In the genomic region with DNA sequence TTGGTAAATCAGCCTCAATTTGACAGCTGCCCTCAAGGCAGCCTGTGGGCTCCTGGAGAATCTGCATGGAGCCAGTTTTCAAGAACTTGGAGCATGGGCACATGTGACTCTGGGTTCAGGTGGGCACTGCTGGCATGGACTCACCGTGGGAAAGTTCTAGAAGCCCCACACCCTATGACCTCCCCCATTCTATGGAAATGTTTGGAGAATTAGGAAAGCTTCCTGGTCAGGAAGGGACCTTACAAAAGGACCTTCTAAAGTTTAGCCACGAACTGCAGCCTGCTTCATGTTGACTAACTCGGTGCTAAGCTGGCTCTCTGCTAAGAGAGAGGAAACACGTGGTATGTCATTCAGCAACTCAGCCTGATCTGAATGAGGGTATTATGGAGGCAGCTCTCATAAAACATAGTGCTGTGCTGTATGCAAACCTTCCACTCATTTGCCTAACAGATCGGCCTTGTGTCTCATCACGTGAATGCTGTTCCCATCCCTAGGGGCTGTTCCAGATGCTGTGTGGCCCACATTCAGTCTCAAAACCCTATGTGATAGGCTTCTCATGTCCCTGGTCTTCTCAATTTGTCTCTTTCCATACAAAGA, we compare ENCODE assay signal across 26 mouse cellular contexts. TPM values are rescaled to one million over a fixed set of nuclear protein-coding genes. Genes with fewer than 3 reads are reported as not detected.
A peak's percentile ranks its signal among the peaks of the same experiment; 100 is the strongest.
DNase-seq lines count a peak whose midpoint lies in the region; ATAC-seq and TF ChIP-seq lines count a peak whose summit lies in the region.
"Had no signal": no experiment of that assay in that cellular context is flagged by ENCODE, and none has a peak within 500 bp of the region (broad histone marks: within the 10 kb centered on the region; RNA-seq: fewer than 3 reads in every experiment).

No protein-coding gene starts in this region.

- no peak for TF ChIP-seq EP300 in stomach, postnatal 0 days (optimal IDR thresholded peaks at IDR 0.05)

- peaks cover 49% of the 10 kb centered on the region for H3K4me1 ChIP-seq in thymus, adult 2 months (replicated peaks; ENCODE audit: control insufficient read depth, insufficient read depth, low read length)
- H3K4me1 ChIP-seq in stomach, postnatal 0 days (replicated peaks; ENCODE audit: control insufficient read depth, insufficient read depth): no peaks in the 10 kb centered on the region
- H3K4me1 ChIP-seq: intestine, embryonic 15.5 days; liver, embryonic 12.5 days; midbrain, embryonic 12.5 days; neural tube, embryonic 13.5 days had no signal

- WGBS in thymus, adult 2 months: 43% methylated on average over 6 of the region's 6 CpGs
- 68% methylated on average over 6 of the region's 6 CpGs for WGBS in stomach, postnatal 0 days

- no peak for TF ChIP-seq CTCF in thymus, adult 2 months (IDR thresholded peaks at IDR 0.05; ENCODE audit: borderline replicate concordance, control insufficient read depth, extremely low read depth, insufficient read depth, low read length, poor library complexity)
- no peak for TF ChIP-seq CTCF in stomach, postnatal 0 days (IDR thresholded peaks at IDR 0.05; ENCODE audit: low read depth)

- no peak overlapping the region for H3K4me3 ChIP-seq in thymus, adult 2 months (ENCODE audit: control insufficient read depth, insufficient read depth, low read length)
- no peak overlapping the region for H3K4me3 ChIP-seq in stomach, postnatal 0 days (ENCODE audit: low read depth, low read length)
- H3K4me3 ChIP-seq: intestine, embryonic 15.5 days; liver, embryonic 12.5 days; midbrain, embryonic 12.5 days; neural tube, embryonic 13.5 days had no signal

- peak; percentile 47; the same call in 1 of the 2 replicates for ATAC-seq in frontal cortex, adult (ENCODE audit: low TSS enrichment)
- no peak for ATAC-seq in stomach, postnatal 0 days (ENCODE audit: low FRiP score, low TSS enrichment)
- ATAC-seq: forebrain, embryonic 14.5 days; intestine, embryonic 15.5 days; liver, embryonic 12.5 days had no signal

- peak overlapping the region; percentile 99 for H3K27ac ChIP-seq in thymus, adult 2 months (ENCODE audit: control insufficient read depth, insufficient read depth, low read length)
- no peak overlapping the region for H3K27ac ChIP-seq in stomach, postnatal 0 days (replicated peaks)
- H3K27ac ChIP-seq: intestine, embryonic 15.5 days; liver, embryonic 12.5 days; midbrain, embryonic 12.5 days; neural tube, embryonic 13.5 days had no signal

- H3K9ac ChIP-seq in stomach, postnatal 0 days (ENCODE audit: low read length): no peak overlapping the region
- H3K9ac ChIP-seq: intestine, embryonic 15.5 days; liver, embryonic 12.5 days; midbrain, embryonic 12.5 days; neural tube, embryonic 13.5 days had no signal

- H3K9me3 ChIP-seq in stomach, postnatal 0 days (ENCODE audit: control insufficient read depth, low read length): no peaks in the 10 kb centered on the region
- H3K9me3 ChIP-seq: intestine, embryonic 15.5 days; liver, embryonic 12.5 days; midbrain, embryonic 12.5 days had no signal

- no peaks in the 10 kb centered on the region for H3K27me3 ChIP-seq in thymus, adult 2 months (ENCODE audit: control insufficient read depth, insufficient read depth, low read length)
- no peaks in the 10 kb centered on the region for H3K27me3 ChIP-seq in stomach, postnatal 0 days (ENCODE audit: control insufficient read depth, insufficient read depth, low read length)
- H3K27me3 ChIP-seq: intestine, embryonic 15.5 days; midbrain, embryonic 12.5 days; neural tube, embryonic 13.5 days had no signal

- H3K4me2 ChIP-seq in stomach, postnatal 0 days (replicated peaks; ENCODE audit: low read depth): no peak overlapping the region
- H3K4me2 ChIP-seq: heart, embryonic 11.5 days; intestine, embryonic 15.5 days; liver, embryonic 12.5 days; midbrain, embryonic 12.5 days; neural tube, embryonic 13.5 days had no signal

- H3K36me3 ChIP-seq in thymus, adult 2 months (ENCODE audit: control insufficient read depth, insufficient read depth, low read length): no peaks in the 10 kb centered on the region
- no peaks in the 10 kb centered on the region for H3K36me3 ChIP-seq in stomach, postnatal 0 days (ENCODE audit: control insufficient read depth, insufficient read depth, low read length)
- H3K36me3 ChIP-seq: intestine, embryonic 15.5 days; liver, embryonic 12.5 days; midbrain, embryonic 12.5 days; neural tube, embryonic 13.5 days had no signal

- TF ChIP-seq POLR2A in thymus, adult 2 months (IDR thresholded peaks at IDR 0.05; ENCODE audit: control insufficient read depth, extremely low read depth, insufficient read depth, low read length, poor library complexity): no peak

- DNase-seq in frontal cortex, postnatal 36 days (ENCODE audit: low spot score in 2 of 2): no peak
- DNase-seq in thymus, adult 2 months: peak; percentile 47
- DNase-seq in thymus, postnatal 10 days (ENCODE audit: low spot score in 2 of 2): no peak
- DNase-seq in telencephalon, adult 2 months (ENCODE audit: low read depth, low spot score): peak; percentile 21
- DNase-seq in c-Kit-positive CD71-positive TER-119-positive erythroid progenitor cells, embryonic 14.5 days (ENCODE audit: low spot score): no peak
- no peak for DNase-seq in stomach, postnatal 0 days (ENCODE audit: low spot score)
- no peak for DNase-seq in cerebellum, adult 9-10 months
- DNase-seq: adrenal gland, adult 8-10 months; cerebellum, adult 11-12 months; gastrocnemius, postnatal 36 days; heart, postnatal 10 days; kidney, adult 9 months; kidney, postnatal 36 days; lung, adult 2 months; lung, postnatal 4 days had no signal

RNA-seq across cellular contexts. Expression of gene Fam240a, which starts 7.2 kb away (rescaled TPM):
- 0.74 and 1.7 TPM in 2 replicates for polyA plus RNA-seq in thymus, adult 2 months (2012; rRNA removed)
- polyA plus RNA-seq in stomach, postnatal 0 days (2015; fragmentation: Nextera tagmentation; extraction: Ambion mirVana): not detected in 2 replicates
- polyA plus RNA-seq: brain, embryonic 14.5 days; embryonic facial prominence, embryonic 11.5 days; forebrain, embryonic 14.5 days; heart, embryonic 11.5 days; hindbrain, embryonic 11.5 days; intestine, embryonic 15.5 days; liver, embryonic 12.5 days; lung, adult 2 months; midbrain, embryonic 12.5 days; neural tube, embryonic 13.5 days; small intestine, adult 2 months had no signal

RNA-seq across cellular contexts. Expression of gene Tmie, which starts 29.6 kb away (rescaled TPM):
- 11.3 and 12.3 TPM in 2 replicates for polyA plus RNA-seq in thymus, adult 2 months (2012; rRNA removed)
- polyA plus RNA-seq in stomach, postnatal 0 days (2015; fragmentation: Nextera tagmentation; extraction: Ambion mirVana): 1.5 and 1.6 TPM in 2 replicates
- polyA plus RNA-seq: heart, embryonic 11.5 days had no signal

RNA-seq across cellular contexts. Expression of gene Als2cl, which starts 29.8 kb away (rescaled TPM):
- 142 and 145 TPM in 2 replicates for polyA plus RNA-seq in thymus, adult 2 months (2012; rRNA removed)
- polyA plus RNA-seq in stomach, postnatal 0 days (2015; fragmentation: Nextera tagmentation; extraction: Ambion mirVana): 5.5 and 6.1 TPM in 2 replicates

RNA-seq across cellular contexts. Expression of gene Tdgf1, which starts 36.5 kb away (rescaled TPM):
- polyA plus RNA-seq in thymus, adult 2 months (2012; rRNA removed): 0.47 and 0.66 TPM in 2 replicates
- 0.07 TPM in 1 of 2 replicates, not detected in the other for polyA plus RNA-seq in stomach, postnatal 0 days (2015; fragmentation: Nextera tagmentation; extraction: Ambion mirVana)
- polyA plus RNA-seq: brain, embryonic 14.5 days; embryonic facial prominence, embryonic 11.5 days; forebrain, embryonic 14.5 days; heart, embryonic 11.5 days; hindbrain, embryonic 11.5 days; intestine, embryonic 15.5 days; liver, embryonic 12.5 days; midbrain, embryonic 12.5 days; small intestine, adult 2 months had no signal

RNA-seq across cellular contexts. Expression of gene Lrrc2, which starts 41.9 kb away (rescaled TPM):
- 0.03 and 1.1 TPM in 2 replicates for polyA plus RNA-seq in thymus, adult 2 months (2012; rRNA removed)
- 0.07 and 0.08 TPM in 2 replicates for polyA plus RNA-seq in stomach, postnatal 0 days (2015; fragmentation: Nextera tagmentation; extraction: Ambion mirVana)
- polyA plus RNA-seq: midbrain, embryonic 12.5 days; small intestine, adult 2 months had no signal

Comparison
In these comparisons a context has a peak if more than half of its experiments do, and no peak if none do; other contexts are left out.
1. DNase-seq: peak in thymus, adult 2 months (single experiment) and telencephalon, adult 2 months (single experiment); none in frontal cortex, postnatal 36 days (0 of 2), thymus, postnatal 10 days (0 of 2), c-Kit-positive CD71-positive TER-119-positive erythroid progenitor cells, embryonic 14.5 days (single experiment), stomach, postnatal 0 days (single experiment) and cerebellum, adult 9-10 months (single experiment).
2. RNA of gene Als2cl, which starts 29.8 kb away (polyA plus RNA-seq): 142 to 145 TPM in thymus, adult 2 months; 5.5 to 6.1 TPM in stomach, postnatal 0 days; every median in the first group is over 10 times any median in the second.